ENCODE assay signal across 9 mouse cellular contexts in genomic region chr2:168127767-168128166, GRCm38 (mm10). TPM values are rescaled to one million over a fixed set of nuclear protein-coding genes. Genes with fewer than 3 reads are reported as not detected.
DNase-seq lines count a peak whose midpoint lies in the region; ATAC-seq and TF ChIP-seq lines count a peak whose summit lies in the region.
"Had no signal": no experiment of that assay in that cellular context is flagged by ENCODE, and none has a peak within 500 bp of the region (broad histone marks: within the 10 kb centered on the region; RNA-seq: fewer than 3 reads in every experiment).

No protein-coding gene starts in this region.

- 84% methylated on average over 14 of the region's 14 CpGs for WGBS in hindbrain, postnatal 0 days
- 89% methylated on average over 14 of the region's 14 CpGs for WGBS in hindbrain, embryonic 11.5 days
- 65% methylated on average over 14 of the region's 14 CpGs for WGBS in intestine, embryonic 16.5 days
- 49% methylated on average over 14 of the region's 14 CpGs for WGBS in midbrain, embryonic 15.5 days
- WGBS in neural tube, embryonic 15.5 days, result 90% methylated on average over 14 of the region's 14 CpGs

- no peaks in the 10 kb centered on the region for H3K27me3 ChIP-seq in hindbrain, postnatal 0 days (ENCODE audit: insufficient read depth, low read length)
- no peaks in the 10 kb centered on the region for H3K27me3 ChIP-seq in hindbrain, embryonic 11.5 days (ENCODE audit: control insufficient read depth, insufficient read depth, low read length)
- no peaks in the 10 kb centered on the region for H3K27me3 ChIP-seq in intestine, embryonic 16.5 days (replicated peaks; ENCODE audit: control insufficient read depth, insufficient read depth, low read length)
- no peaks in the 10 kb centered on the region for H3K27me3 ChIP-seq in midbrain, embryonic 15.5 days (replicated peaks)
- no peaks in the 10 kb centered on the region for H3K27me3 ChIP-seq in neural tube, embryonic 15.5 days (replicated peaks)

- peak overlapping the region; percentile 34; the same call in 1 of the 2 replicates for H3K27ac ChIP-seq in hindbrain, postnatal 0 days
- H3K27ac ChIP-seq in hindbrain, embryonic 11.5 days (ENCODE audit: low read depth, low read length), result no peak overlapping the region
- no peak overlapping the region for H3K27ac ChIP-seq in intestine, embryonic 16.5 days (ENCODE audit: low read length)
- H3K27ac ChIP-seq in midbrain, embryonic 15.5 days, result peak overlapping the region; percentile 61
- no peak overlapping the region for H3K27ac ChIP-seq in neural tube, embryonic 15.5 days (replicated peaks)
- H3K27ac ChIP-seq: liver, embryonic 15.5 days had no signal

- no peak overlapping the region for H3K9ac ChIP-seq in hindbrain, postnatal 0 days (replicated peaks; ENCODE audit: low read length)
- no peak overlapping the region for H3K9ac ChIP-seq in hindbrain, embryonic 11.5 days (ENCODE audit: low read depth, low read length)
- H3K9ac ChIP-seq in intestine, embryonic 16.5 days (ENCODE audit: low read depth, low read length), result no peak overlapping the region
- no peak overlapping the region for H3K9ac ChIP-seq in midbrain, embryonic 15.5 days
- H3K9ac ChIP-seq in neural tube, embryonic 15.5 days (replicated peaks), result no peak overlapping the region
- H3K9ac ChIP-seq: liver, embryonic 15.5 days had no signal

- DNase-seq in hindbrain, postnatal 0 days (ENCODE audit: low spot score), result no peak
- no peak for DNase-seq in hindbrain, embryonic 11.5 days (ENCODE audit: low spot score)
- DNase-seq in adrenal gland, adult 8-10 months, result peak; percentile 77
- DNase-seq in gastrocnemius, postnatal 25 days, result no peak
- DNase-seq in cerebellum, adult 11 months, result no peak

- no peak for TF ChIP-seq CTCF in hindbrain, postnatal 0 days (IDR thresholded peaks at IDR 0.05; ENCODE audit: low read depth)

- H3K4me1 ChIP-seq in hindbrain, postnatal 0 days (ENCODE audit: insufficient read depth, low read length), result no peaks in the 10 kb centered on the region
- 0 out of 2 replicates have a peak, but pooled peaks cover 5% of the 10 kb centered on the region for H3K4me1 ChIP-seq in hindbrain, embryonic 11.5 days (replicated peaks; ENCODE audit: control insufficient read depth, insufficient read depth, low read length)
- H3K4me1 ChIP-seq in intestine, embryonic 16.5 days (ENCODE audit: control insufficient read depth, insufficient read depth, low read length), result peaks cover 10% of the 10 kb centered on the region; the same call in 1 of the 2 replicates
- peaks cover 8% of the 10 kb centered on the region; the same call in 1 of the 2 replicates for H3K4me1 ChIP-seq in midbrain, embryonic 15.5 days
- H3K4me1 ChIP-seq in neural tube, embryonic 15.5 days, result no peaks in the 10 kb centered on the region; the same call in 1 of the 2 replicates

- H3K36me3 ChIP-seq in hindbrain, postnatal 0 days (ENCODE audit: insufficient read depth, low read length), result no peaks in the 10 kb centered on the region
- no peaks in the 10 kb centered on the region for H3K36me3 ChIP-seq in hindbrain, embryonic 11.5 days (ENCODE audit: control insufficient read depth, insufficient read depth, low read length)
- no peaks in the 10 kb centered on the region for H3K36me3 ChIP-seq in intestine, embryonic 16.5 days (ENCODE audit: control insufficient read depth, insufficient read depth, low read length)
- no peaks in the 10 kb centered on the region for H3K36me3 ChIP-seq in midbrain, embryonic 15.5 days (replicated peaks)
- H3K36me3 ChIP-seq in neural tube, embryonic 15.5 days, result no peaks in the 10 kb centered on the region
- H3K36me3 ChIP-seq: liver, embryonic 15.5 days had no signal

- ATAC-seq in hindbrain, postnatal 0 days, result no peak
- no peak for ATAC-seq in hindbrain, embryonic 11.5 days (ENCODE audit: low FRiP score)
- ATAC-seq in intestine, embryonic 16.5 days, result peak; percentile 61
- no peak for ATAC-seq in midbrain, embryonic 15.5 days (replicated peaks)
- ATAC-seq in neural tube, embryonic 15.5 days (ENCODE audit: low FRiP score), result no peak

- no peak overlapping the region for H3K4me3 ChIP-seq in hindbrain, postnatal 0 days (ENCODE audit: low read length)
- no peak overlapping the region for H3K4me3 ChIP-seq in hindbrain, embryonic 11.5 days (ENCODE audit: low read depth, low read length)
- no peak overlapping the region for H3K4me3 ChIP-seq in intestine, embryonic 16.5 days (ENCODE audit: low read length)
- H3K4me3 ChIP-seq in midbrain, embryonic 15.5 days, result no peak overlapping the region
- no peak overlapping the region for H3K4me3 ChIP-seq in neural tube, embryonic 15.5 days (replicated peaks)
- H3K4me3 ChIP-seq: liver, embryonic 15.5 days had no signal

- H3K9me3 ChIP-seq in hindbrain, postnatal 0 days (ENCODE audit: low read length), result no peaks in the 10 kb centered on the region
- H3K9me3 ChIP-seq in hindbrain, embryonic 11.5 days (ENCODE audit: control insufficient read depth, low read length), result no peaks in the 10 kb centered on the region
- H3K9me3 ChIP-seq in intestine, embryonic 16.5 days (ENCODE audit: control insufficient read depth, low read length), result no peaks in the 10 kb centered on the region
- H3K9me3 ChIP-seq in midbrain, embryonic 15.5 days, result no peaks in the 10 kb centered on the region
- H3K9me3 ChIP-seq in neural tube, embryonic 15.5 days (replicated peaks), result no peaks in the 10 kb centered on the region
- H3K9me3 ChIP-seq: liver, embryonic 15.5 days had no signal

- no peak overlapping the region for H3K4me2 ChIP-seq in hindbrain, postnatal 0 days (ENCODE audit: low read depth, low read length)
- H3K4me2 ChIP-seq in hindbrain, embryonic 11.5 days (replicated peaks; ENCODE audit: low read depth, low read length), result no peak overlapping the region
- no peak overlapping the region for H3K4me2 ChIP-seq in intestine, embryonic 16.5 days (ENCODE audit: low read depth, low read length)
- peak overlapping the region; percentile 8; the same call in 1 of the 2 replicates for H3K4me2 ChIP-seq in midbrain, embryonic 15.5 days
- H3K4me2 ChIP-seq in neural tube, embryonic 15.5 days, result no peak overlapping the region
- H3K4me2 ChIP-seq: liver, embryonic 15.5 days had no signal

RNA-seq across cellular contexts. Expression of gene Pard6b, which starts 47.0 kb away (rescaled TPM):
- 5.1 and 7.7 TPM in 2 replicates for total RNA-seq in hindbrain, postnatal 0 days (2014; rRNA removed)
- polyA plus RNA-seq in hindbrain, postnatal 0 days (2015; fragmentation: Nextera tagmentation; extraction: Ambion mirVana), result 3.7 and 4.5 TPM in 2 replicates
- polyA plus RNA-seq in hindbrain, embryonic 11.5 days (2014; fragmentation: Nextera tagmentation; extraction: Ambion mirVana), result 7.1 and 7.5 TPM in 2 replicates
- 1 to 10 TPM; 1.9 to 2.8 (median 2.3) TPM for total RNA-seq in adrenal gland, adult 8-10 months (2022)
- polyA plus RNA-seq in intestine, embryonic 16.5 days (2015; fragmentation: Nextera tagmentation; extraction: Ambion mirVana), result 7.8 and 13.9 TPM in 2 replicates
- 7.5 TPM in 2 replicates for polyA plus RNA-seq in midbrain, embryonic 15.5 days (2015; fragmentation: Nextera tagmentation; extraction: Ambion mirVana)
- 6.6 and 6.8 TPM in 2 replicates for polyA plus RNA-seq in neural tube, embryonic 15.5 days (2015; fragmentation: Nextera tagmentation; extraction: Ambion mirVana)
- under 1 TPM; 0.43 to 0.62 TPM for total RNA-seq in gastrocnemius, postnatal 25 days (2021)

Comparison
In these comparisons a context has a peak if more than half of its experiments do, and no peak if none do; other contexts are left out.
1. H3K27ac ChIP-seq: peak in hindbrain, postnatal 0 days (single experiment) and midbrain, embryonic 15.5 days (single experiment); none in hindbrain, embryonic 11.5 days (single experiment), intestine, embryonic 16.5 days (single experiment) and neural tube, embryonic 15.5 days (single experiment).